Mouse (Mus musculus): ENCODE measurements around the gene Ccnt1.
"Not testable (repeated sequence)": the region's sequence is repeated elsewhere in the genome, so short reads cannot be mapped to it uniquely, and the experiment has no call there.

The Ccnt1 gene

GRCm38 (mm10) chr15:98595049-98595448, 24.3 kb upstream of the Ccnt1 start:
- DNase-seq (ENCODE audit: low read depth) = no peak

GRCm38 (mm10) chr15:98594193-98594592, 23.5 kb upstream of the Ccnt1 start:
- DNase-seq (ENCODE audit: low read depth) = no peak

GRCm38 (mm10) chr15:98591396-98591795, 20.7 kb upstream of the Ccnt1 start:
- no peak for DNase-seq (ENCODE audit: low read depth)

- DNase-seq (ENCODE audit: low read depth) = peak; percentile 59
These were observed 19.1 kb upstream of the Ccnt1 start for GRCm38 (mm10) chr15:98589640-98590336.

GRCm38 (mm10) chr15:98587751-98588150, 17.0 kb upstream of the Ccnt1 start:
- DNase-seq (ENCODE audit: low read depth) = peak; percentile 65

GRCm38 (mm10) chr15:98586141-98586540, 15.4 kb upstream of the Ccnt1 start:
- DNase-seq (ENCODE audit: low read depth) = not testable (repeated sequence)

GRCm38 (mm10) chr15:98585421-98585820, 14.7 kb upstream of the Ccnt1 start:
- no peak for DNase-seq (ENCODE audit: low read depth)

- no peak for DNase-seq (ENCODE audit: low read depth)
These were observed 12.3 kb upstream of the Ccnt1 start for GRCm38 (mm10) chr15:98582996-98583395.

- DNase-seq (ENCODE audit: low read depth) = no peak
These were observed 11.7 kb upstream of the Ccnt1 start for GRCm38 (mm10) chr15:98582410-98582809.

- DNase-seq (ENCODE audit: low read depth) = peak; percentile 92
These were observed 9.2 kb upstream of the Ccnt1 start for GRCm38 (mm10) chr15:98579795-98580464.

GRCm38 (mm10) chr15:98579310-98579709, 8.6 kb upstream of the Ccnt1 start:
- DNase-seq (ENCODE audit: low read depth) = no peak

- no peak for DNase-seq (ENCODE audit: low read depth)
These were observed 2.6 kb upstream of the Ccnt1 start for GRCm38 (mm10) chr15:98573293-98573692.

GRCm38 (mm10) chr15:98569795-98570365, 843 bp downstream of the Ccnt1 start:
- DNase-seq (ENCODE audit: low read depth) = no peak

GRCm38 (mm10) chr15:98569216-98569615, 1.5 kb downstream of the Ccnt1 start:
- DNase-seq (ENCODE audit: low read depth) = no peak

GRCm38 (mm10) chr15:98568256-98569033, 2.3 kb downstream of the Ccnt1 start:
- DNase-seq (ENCODE audit: low read depth) = no peak

GRCm38 (mm10) chr15:98567278-98568134, 3.2 kb downstream of the Ccnt1 start:
- peak; percentile 99 for DNase-seq (ENCODE audit: low read depth)

- no peak for DNase-seq (ENCODE audit: low read depth)
These were observed 3.8 kb downstream of the Ccnt1 start for GRCm38 (mm10) chr15:98566973-98567277.

- DNase-seq (ENCODE audit: low read depth) = no peak
These were observed 13.5 kb downstream of the Ccnt1 start for GRCm38 (mm10) chr15:98557186-98557585.

GRCm38 (mm10) chr15:98555881-98556280, 14.8 kb downstream of the Ccnt1 start:
- DNase-seq (ENCODE audit: low read depth) = no peak

- no peak for DNase-seq (ENCODE audit: low read depth)
These were observed 18.0 kb downstream of the Ccnt1 start for GRCm38 (mm10) chr15:98552758-98553157.

GRCm38 (mm10) chr15:98546843-98547242, 23.9 kb downstream of the Ccnt1 start:
- no peak for DNase-seq (ENCODE audit: low read depth)

GRCm38 (mm10) chr15:98545151-98545550, 25.6 kb downstream of the Ccnt1 start:
- DNase-seq (ENCODE audit: low read depth) = no peak
